Mouse (Mus musculus) embryonic facial prominence, embryonic 12.5 days (tissue): ENCODE results near the gene Pars2. TPM values are rescaled to one million over a fixed set of nuclear protein-coding genes. Genes with fewer than 3 reads are reported as not detected.

ENCODE experiments used
- ATAC-seq: fragments of 200-750 bp; cut with Nextera tagmentation; 2 replicates; pipeline ENCODE4 v1.8.0; 2017; ENCODE audit not compliant: insufficient number of reproducible peaks, insufficient read depth, low FRiP score, low TSS enrichment
- H3K27ac ChIP-seq: fragments of 300-500 bp; sonication (generic); 2 replicates; pipeline ENCODE4 v1.5.1; 2016; ENCODE audit warnings: mild to moderate bottlenecking
- H3K27me3 ChIP-seq: fragments of 300-500 bp; sonication (generic); 2 replicates; pipeline ENCODE4 v1.6.1; 2016; ENCODE audit warnings: mild to moderate bottlenecking, moderate library complexity
- H3K36me3 ChIP-seq: fragments of 300-500 bp; sonication (generic); 2 replicates; pipeline ENCODE4 v1.6.1; 2016; ENCODE audit warnings: mild to moderate bottlenecking
- H3K4me1 ChIP-seq: fragments of 300-500 bp; sonication (generic); 2 replicates; pipeline ENCODE4 v1.6.1; 2016
- H3K4me2 ChIP-seq: fragments of 300-500 bp; sonication (generic); replicated peaks from 2 replicates; pipeline ENCODE4 v1.6.1; 2016; ENCODE audit warnings: mild to moderate bottlenecking, moderate library complexity
- H3K4me3 ChIP-seq: fragments of 300-500 bp; sonication (generic); 2 replicates; pipeline ENCODE4 v1.5.1; 2016; ENCODE audit warnings: mild to moderate bottlenecking
- H3K9ac ChIP-seq: fragments of 300-500 bp; sonication (generic); 2 replicates; pipeline ENCODE4 v1.6.1; 2016; ENCODE audit warnings: mild to moderate bottlenecking, moderate library complexity
- H3K9me3 ChIP-seq: fragments of 300-500 bp; sonication (generic); 2 replicates; pipeline ENCODE4 v1.6.1; 2016; ENCODE audit warnings: mild to moderate bottlenecking, moderate library complexity
- WGBS: fragments of 180-500 bp; shearing (Covaris S2); methylation state at CpG from one replicate; pipeline ENCODE4 v1.1.7; 2016; 5-methylcytosine and 5-hydroxymethylcytosine counted together
- polyA plus RNA-seq: library from polyadenylated mRNA; unstranded; fragments of >200 nt; fragmentation: Nextera tagmentation; extraction: Ambion mirVana; gene quantifications from 2 replicates; pipeline ENCODE4 v1.2.1, GENCODE M21; 2016

The Pars2 gene
- polyA plus RNA-seq = 15.3 and 16.9 TPM in 2 replicates

- H3K36me3 ChIP-seq = peaks cover 21% of the 10 kb centered on the region
- H3K4me3 ChIP-seq = peak within 1 kb of the TSS; percentile 67
- H3K9me3 ChIP-seq = no peaks in the 10 kb centered on the region
- H3K9ac ChIP-seq = peak within 1 kb of the TSS; percentile 73
- H3K4me1 ChIP-seq = peaks cover 6% of the 10 kb centered on the region
- no peaks in the 10 kb centered on the region for H3K27me3 ChIP-seq
- H3K4me2 ChIP-seq = peak within 1 kb of the TSS; percentile 72
- ATAC-seq = peak; percentile 96
- WGBS = 3% methylated on average over 40 of the region's 40 CpGs
- peak within 1 kb of the TSS; percentile 77 for H3K27ac ChIP-seq
These were observed at the start of gene Pars2 for GRCm38 (mm10) chr4:106650833-106651527. Gene Pars2, plus strand, starts transcription at chr4:106651069.

GRCm38 (mm10) chr4:106606639-106607554 is 44.0 kb upstream of the Pars2 start:
- Histone ChIP-seq H3K9me3 (no peaks in the 10 kb centered on the region), H3K4me3 (0 out of 2 replicates have a peak overlapping the region, but pooled peaks have one; percentile 4), H3K27ac (no peak overlapping the region), H3K27me3 (no peaks in the 10 kb centered on the region), H3K9ac (no peak overlapping the region), H3K36me3 (no peaks in the 10 kb centered on the region), H3K4me1 (no peaks in the 10 kb centered on the region; the same call in 1 of the 2 replicates), H3K4me2 (peak overlapping the region; percentile 34)
- 0 out of 2 replicates have a peak, but pooled peaks have one; percentile 72 for ATAC-seq
- 42% methylated on average over 18 of the region's 18 CpGs for WGBS

GRCm38 (mm10) chr4:106607905-106608304 is 43.0 kb upstream of the Pars2 start:
- ATAC-seq = no peak
- no peak overlapping the region for H3K4me2 ChIP-seq
- no peaks in the 10 kb centered on the region for H3K36me3 ChIP-seq
- H3K4me3 ChIP-seq = no peak overlapping the region
- H3K9ac ChIP-seq = no peak overlapping the region
- H3K27me3 ChIP-seq = no peaks in the 10 kb centered on the region
- no peak overlapping the region for H3K27ac ChIP-seq
- H3K9me3 ChIP-seq = no peaks in the 10 kb centered on the region
- H3K4me1 ChIP-seq = no peaks in the 10 kb centered on the region; the same call in 1 of the 2 replicates
- 86% methylated on average over 1 of the region's 1 CpGs for WGBS

- H3K27me3 ChIP-seq = peaks cover 4% of the 10 kb centered on the region
- no peak overlapping the region for H3K27ac ChIP-seq
- H3K9me3 ChIP-seq = no peaks in the 10 kb centered on the region
- H3K9ac ChIP-seq = no peak overlapping the region
- WGBS = 77% methylated on average over 8 of the region's 8 CpGs
- no peak overlapping the region for H3K4me2 ChIP-seq
- ATAC-seq = no peak
- H3K36me3 ChIP-seq = no peaks in the 10 kb centered on the region
- peaks cover 10% of the 10 kb centered on the region for H3K4me1 ChIP-seq
- H3K4me3 ChIP-seq = no peak overlapping the region
These were observed 37.8 kb upstream of the Pars2 start for GRCm38 (mm10) chr4:106613105-106613504.

- Histone ChIP-seq H3K9ac (no peak overlapping the region), H3K4me2 (no peak overlapping the region), H3K36me3 (no peaks in the 10 kb centered on the region), H3K27ac (no peak overlapping the region), H3K9me3 (no peaks in the 10 kb centered on the region), H3K4me3 (no peak overlapping the region), H3K4me1 (peaks cover 10% of the 10 kb centered on the region), H3K27me3 (peaks cover 4% of the 10 kb centered on the region)
- WGBS = 76% methylated on average over 3 of the region's 3 CpGs
- ATAC-seq = no peak
These were observed 37.3 kb upstream of the Pars2 start for GRCm38 (mm10) chr4:106613560-106613959.

- 42% methylated on average over 7 of the region's 7 CpGs for WGBS
- H3K9me3 ChIP-seq = no peaks in the 10 kb centered on the region
- H3K36me3 ChIP-seq = no peaks in the 10 kb centered on the region
- no peak overlapping the region for H3K4me2 ChIP-seq
- H3K9ac ChIP-seq = no peak overlapping the region
- H3K4me1 ChIP-seq = peaks cover 10% of the 10 kb centered on the region
- H3K27me3 ChIP-seq = peaks cover 4% of the 10 kb centered on the region
- no peak overlapping the region for H3K27ac ChIP-seq
- peak; percentile 78 for ATAC-seq
- H3K4me3 ChIP-seq = no peak overlapping the region
These were observed 36.6 kb upstream of the Pars2 start for GRCm38 (mm10) chr4:106614180-106614797.

GRCm38 (mm10) chr4:106614881-106615280 is 36.0 kb upstream of the Pars2 start:
- H3K9me3 ChIP-seq = no peaks in the 10 kb centered on the region
- no peak overlapping the region for H3K27ac ChIP-seq
- 86% methylated on average over 9 of the region's 9 CpGs for WGBS
- no peak overlapping the region for H3K4me2 ChIP-seq
- no peak for ATAC-seq
- H3K36me3 ChIP-seq = no peaks in the 10 kb centered on the region
- no peak overlapping the region for H3K9ac ChIP-seq
- H3K27me3 ChIP-seq = peaks cover 7% of the 10 kb centered on the region
- no peak overlapping the region for H3K4me3 ChIP-seq
- peaks cover 10% of the 10 kb centered on the region for H3K4me1 ChIP-seq

GRCm38 (mm10) chr4:106615637-106616036 is 35.2 kb upstream of the Pars2 start:
- Histone ChIP-seq H3K4me1 (peaks cover 10% of the 10 kb centered on the region), H3K4me2 (no peak overlapping the region), H3K36me3 (no peaks in the 10 kb centered on the region), H3K27me3 (peaks cover 7% of the 10 kb centered on the region), H3K9ac (no peak overlapping the region), H3K9me3 (no peaks in the 10 kb centered on the region), H3K27ac (no peak overlapping the region), H3K4me3 (no peak overlapping the region)
- 76% methylated on average over 12 of the region's 12 CpGs for WGBS
- no peak for ATAC-seq

GRCm38 (mm10) chr4:106617056-106617455 is 33.8 kb upstream of the Pars2 start, which contains the start of gene Lexm:
Gene Lexm, minus strand, starts transcription at chr4:106617241.
- 2% methylated on average over 19 of the region's 19 CpGs for WGBS

GRCm38 (mm10) chr4:106618898-106619297 is 32.0 kb upstream of the Pars2 start:
- H3K36me3 ChIP-seq = no peaks in the 10 kb centered on the region
- peaks cover 10% of the 10 kb centered on the region for H3K4me1 ChIP-seq
- WGBS = 83% methylated on average over 4 of the region's 4 CpGs
- H3K27ac ChIP-seq = no peak overlapping the region
- H3K27me3 ChIP-seq = peaks cover 38% of the 10 kb centered on the region
- no peak overlapping the region for H3K4me2 ChIP-seq
- ATAC-seq = no peak
- no peak overlapping the region for H3K9ac ChIP-seq
- no peak overlapping the region for H3K4me3 ChIP-seq
- no peaks in the 10 kb centered on the region for H3K9me3 ChIP-seq

More at GRCm38 (mm10) chr4:106617056-106617455, 33.8 kb upstream of the Pars2 start, which contains the start of gene Lexm:
- no peaks in the 10 kb centered on the region for H3K36me3 ChIP-seq
- peaks cover 19% of the 10 kb centered on the region for H3K27me3 ChIP-seq
- H3K4me3 ChIP-seq = no peak within 1 kb of the TSS
- no peaks in the 10 kb centered on the region for H3K9me3 ChIP-seq
- H3K4me2 ChIP-seq = peak within 1 kb of the TSS; percentile 42
- H3K9ac ChIP-seq = no peak within 1 kb of the TSS
- H3K4me1 ChIP-seq = peaks cover 10% of the 10 kb centered on the region
- H3K27ac ChIP-seq = no peak within 1 kb of the TSS
- no peak for ATAC-seq

- ATAC-seq = no peak
- 73% methylated on average over 3 of the region's 3 CpGs for WGBS
- H3K4me1 ChIP-seq = peaks cover 10% of the 10 kb centered on the region
- no peaks in the 10 kb centered on the region for H3K36me3 ChIP-seq
- H3K9ac ChIP-seq = no peak overlapping the region
- no peak overlapping the region for H3K4me2 ChIP-seq
- peaks cover 63% of the 10 kb centered on the region for H3K27me3 ChIP-seq
- no peaks in the 10 kb centered on the region for H3K9me3 ChIP-seq
- no peak overlapping the region for H3K4me3 ChIP-seq
- no peak overlapping the region for H3K27ac ChIP-seq
These were observed 29.4 kb upstream of the Pars2 start for GRCm38 (mm10) chr4:106621428-106621827.
